Mouse (Mus musculus): ENCODE results near the gene Nup153. TPM values are rescaled to one million over a fixed set of nuclear protein-coding genes. Genes with fewer than 3 reads are reported as not detected.

Nup153 gene
- 23.6 and 27.4 TPM in 2 replicates for polyA plus RNA-seq (2015; fragmentation: Nextera tagmentation; extraction: Ambion mirVana)

GRCm38 (mm10) chr13:46727837-46728268 is at the start of gene Nup153:
Gene Nup153, minus strand, starts transcription at chr13:46727940.
- Histone ChIP-seq H3K4me2 (peak within 1 kb of the TSS; percentile 72), H3K36me3 (no peaks in the 10 kb centered on the region), H3K27ac (peak within 1 kb of the TSS; percentile 98), H3K4me1 (peaks cover 18% of the 10 kb centered on the region), H3K4me3 (peak within 1 kb of the TSS; percentile 99), H3K9me3 (no peaks in the 10 kb centered on the region), H3K9ac (peak within 1 kb of the TSS; percentile 97), H3K27me3 (no peaks in the 10 kb centered on the region)
- WGBS: under 1% methylated on average over 51 of the region's 51 CpGs
- ATAC-seq (ENCODE audit: insufficient number of reproducible peaks, insufficient read depth, low FRiP score, low TSS enrichment, low read depth): peak; percentile 92

- H3K36me3 ChIP-seq: peaks cover 48% of the 10 kb centered on the region
- no peak overlapping the region for H3K27ac ChIP-seq
- H3K9me3 ChIP-seq: no peaks in the 10 kb centered on the region
- no peak overlapping the region for H3K9ac ChIP-seq
- no peak overlapping the region for H3K4me3 ChIP-seq
- peaks cover 5% of the 10 kb centered on the region; the same call in 1 of the 2 replicates for H3K4me1 ChIP-seq
- 71% methylated on average over 3 of the region's 3 CpGs for WGBS
- H3K4me2 ChIP-seq: no peak overlapping the region
- ATAC-seq (ENCODE audit: insufficient number of reproducible peaks, insufficient read depth, low FRiP score, low TSS enrichment, low read depth): no peak
- no peaks in the 10 kb centered on the region for H3K27me3 ChIP-seq
Measured at GRCm38 (mm10) chr13:46777461-46777860, 49.7 kb upstream of the Nup153 start.

DNA sequence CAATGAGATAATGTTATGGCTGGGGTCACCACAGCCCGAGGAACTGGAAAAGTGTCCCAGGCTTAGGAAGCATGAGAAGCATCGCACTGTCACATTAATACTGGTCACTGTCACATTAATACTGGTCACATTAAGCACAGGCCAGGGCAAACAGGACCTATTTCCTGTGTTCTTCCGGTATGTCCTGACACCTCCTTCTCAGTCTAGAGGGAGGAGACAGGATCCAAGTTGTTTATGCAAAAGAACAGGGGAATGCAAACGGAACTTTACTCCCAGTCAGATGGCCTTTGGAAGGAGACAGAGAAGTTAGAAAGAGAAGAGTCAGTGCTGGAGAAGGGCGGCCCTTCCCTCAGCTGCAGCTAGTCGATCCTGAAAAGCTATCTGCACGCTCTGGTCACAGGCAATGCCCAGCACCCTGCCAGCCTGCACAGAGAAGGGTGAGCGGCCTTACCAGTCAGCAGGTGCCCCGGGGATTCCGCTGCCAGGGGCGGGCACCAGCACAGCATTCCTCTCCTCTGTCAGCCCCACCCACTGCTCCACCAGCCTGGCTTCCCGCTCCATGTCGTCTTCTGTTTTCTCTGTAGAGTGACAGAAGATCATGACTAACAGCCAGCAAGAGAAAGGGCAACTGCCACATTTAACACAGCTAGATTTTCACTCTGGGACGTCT is 49.0 kb upstream of the Nup153 start:
- WGBS: 73% methylated on average over 14 of the region's 14 CpGs
- no peak overlapping the region for H3K27ac ChIP-seq
- no peak overlapping the region for H3K4me3 ChIP-seq
- H3K4me1 ChIP-seq: peaks cover 5% of the 10 kb centered on the region; the same call in 1 of the 2 replicates
- no peak overlapping the region for H3K9ac ChIP-seq
- H3K27me3 ChIP-seq: no peaks in the 10 kb centered on the region
- ATAC-seq (ENCODE audit: insufficient number of reproducible peaks, insufficient read depth, low FRiP score, low TSS enrichment, low read depth): no peak
- no peaks in the 10 kb centered on the region for H3K9me3 ChIP-seq
- H3K4me2 ChIP-seq: no peak overlapping the region
- peaks cover 52% of the 10 kb centered on the region for H3K36me3 ChIP-seq

DNA sequence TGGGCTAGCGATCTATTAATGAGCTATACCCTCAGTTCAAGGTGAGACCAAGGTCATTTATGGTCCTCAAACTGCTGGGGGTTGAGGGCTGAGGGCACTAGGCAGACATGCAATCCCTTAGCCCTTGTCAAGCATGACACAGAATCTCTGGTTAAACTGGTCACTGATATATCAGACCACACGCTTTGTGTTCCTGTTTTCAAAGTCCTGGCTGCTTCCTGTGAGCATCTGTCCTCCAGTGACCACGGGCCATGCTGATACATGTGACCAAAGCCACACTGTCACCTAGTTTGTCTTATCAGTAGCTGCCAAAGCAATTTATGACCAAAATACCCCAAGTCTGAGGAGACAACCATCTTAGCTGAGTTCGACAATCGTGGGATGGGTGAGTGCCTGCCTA is 47.3 kb upstream of the Nup153 start:
- WGBS: 91% methylated on average over 5 of the region's 5 CpGs

GRCm38 (mm10) chr13:46772581-46772980 is 44.8 kb upstream of the Nup153 start:
- ATAC-seq (ENCODE audit: insufficient number of reproducible peaks, insufficient read depth, low FRiP score, low TSS enrichment, low read depth): no peak
- WGBS: 97% methylated on average over 13 of the region's 13 CpGs
- H3K36me3 ChIP-seq: peaks cover 83% of the 10 kb centered on the region

More for the DNA sequence above, 47.3 kb upstream of the Nup153 start:
- Histone ChIP-seq H3K36me3 (peaks cover 63% of the 10 kb centered on the region), H3K4me2 (no peak overlapping the region), H3K4me1 (peaks cover 5% of the 10 kb centered on the region; the same call in 1 of the 2 replicates), H3K27me3 (no peaks in the 10 kb centered on the region), H3K4me3 (no peak overlapping the region), H3K27ac (no peak overlapping the region), H3K9me3 (no peaks in the 10 kb centered on the region), H3K9ac (no peak overlapping the region)
- no peak for ATAC-seq (ENCODE audit: insufficient number of reproducible peaks, insufficient read depth, low FRiP score, low TSS enrichment, low read depth)

GRCm38 (mm10) chr13:46765361-46765760 is 37.6 kb upstream of the Nup153 start:
- Histone ChIP-seq H3K36me3 (peaks cover 72% of the 10 kb centered on the region), H3K9ac (no peak overlapping the region), H3K4me1 (peaks cover 14% of the 10 kb centered on the region), H3K9me3 (no peaks in the 10 kb centered on the region), H3K4me2 (no peak overlapping the region), H3K27me3 (no peaks in the 10 kb centered on the region), H3K27ac (no peak overlapping the region), H3K4me3 (no peak overlapping the region)
- no peak for ATAC-seq (ENCODE audit: insufficient number of reproducible peaks, insufficient read depth, low FRiP score, low TSS enrichment, low read depth)
- WGBS: 89% methylated on average over 2 of the region's 2 CpGs

More at GRCm38 (mm10) chr13:46772581-46772980, 44.8 kb upstream of the Nup153 start:
- H3K4me1 ChIP-seq: peaks cover 5% of the 10 kb centered on the region; the same call in 1 of the 2 replicates
- H3K9ac ChIP-seq: no peak overlapping the region
- no peak overlapping the region for H3K4me2 ChIP-seq
- no peak overlapping the region for H3K4me3 ChIP-seq
- H3K27ac ChIP-seq: no peak overlapping the region
- no peaks in the 10 kb centered on the region for H3K27me3 ChIP-seq
- H3K9me3 ChIP-seq: no peaks in the 10 kb centered on the region

DNA sequence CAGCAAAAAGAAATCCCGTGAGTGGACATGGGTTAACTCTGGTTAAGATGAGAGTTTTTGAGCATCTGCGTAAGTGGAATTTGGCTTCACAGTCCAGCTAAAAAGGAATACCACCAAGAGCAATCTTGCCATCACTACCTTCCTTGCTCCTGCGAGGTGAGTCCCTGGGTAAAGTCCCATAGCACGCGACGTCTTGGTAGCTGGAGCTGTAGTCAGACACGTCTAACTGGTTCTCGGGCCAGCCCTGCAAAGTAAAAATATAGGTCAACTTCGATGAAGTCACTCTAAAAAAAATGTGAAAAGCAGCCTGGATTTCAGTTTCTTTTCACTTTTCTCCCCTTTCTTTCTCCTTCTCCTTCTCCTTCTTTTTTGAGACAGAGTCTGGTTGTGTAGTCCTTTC is 35.5 kb upstream of the Nup153 start:
- no peak for ATAC-seq (ENCODE audit: insufficient number of reproducible peaks, insufficient read depth, low FRiP score, low TSS enrichment, low read depth)
- H3K4me1 ChIP-seq: peaks cover 14% of the 10 kb centered on the region
- no peak overlapping the region for H3K4me2 ChIP-seq
- H3K36me3 ChIP-seq: peaks cover 70% of the 10 kb centered on the region
- no peak overlapping the region for H3K4me3 ChIP-seq
- H3K27ac ChIP-seq: no peak overlapping the region
- no peak overlapping the region for H3K9ac ChIP-seq
- no peaks in the 10 kb centered on the region for H3K9me3 ChIP-seq
- WGBS: 94% methylated on average over 9 of the region's 9 CpGs
- no peaks in the 10 kb centered on the region for H3K27me3 ChIP-seq

DNA sequence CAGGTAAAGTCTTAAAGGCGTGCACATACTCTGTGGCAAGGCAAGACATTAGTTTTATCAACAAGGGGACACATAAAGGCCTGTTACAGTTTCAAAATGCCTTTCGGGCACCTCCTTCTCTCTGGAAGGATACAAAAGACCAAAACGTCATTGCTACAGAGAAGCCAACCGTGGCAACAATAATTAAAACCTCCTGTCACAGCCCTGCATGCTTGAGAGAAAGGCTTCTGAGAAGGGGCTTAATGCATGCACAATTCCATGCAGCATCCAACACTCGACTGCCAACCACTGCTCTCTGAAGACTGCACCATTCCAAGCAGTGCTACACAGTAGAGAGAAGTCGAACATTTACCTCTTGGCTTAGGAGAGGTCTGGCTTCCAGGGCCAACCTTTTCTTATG is 33.2 kb upstream of the Nup153 start:
- Histone ChIP-seq H3K4me1 (peaks cover 14% of the 10 kb centered on the region), H3K9me3 (no peaks in the 10 kb centered on the region), H3K27me3 (no peaks in the 10 kb centered on the region), H3K9ac (no peak overlapping the region), H3K4me3 (no peak overlapping the region), H3K36me3 (peaks cover 64% of the 10 kb centered on the region), H3K4me2 (no peak overlapping the region), H3K27ac (peak overlapping the region; percentile 66)
- WGBS: 31% methylated on average over 6 of the region's 6 CpGs
- no peak for ATAC-seq (ENCODE audit: insufficient number of reproducible peaks, insufficient read depth, low FRiP score, low TSS enrichment, low read depth)

DNA sequence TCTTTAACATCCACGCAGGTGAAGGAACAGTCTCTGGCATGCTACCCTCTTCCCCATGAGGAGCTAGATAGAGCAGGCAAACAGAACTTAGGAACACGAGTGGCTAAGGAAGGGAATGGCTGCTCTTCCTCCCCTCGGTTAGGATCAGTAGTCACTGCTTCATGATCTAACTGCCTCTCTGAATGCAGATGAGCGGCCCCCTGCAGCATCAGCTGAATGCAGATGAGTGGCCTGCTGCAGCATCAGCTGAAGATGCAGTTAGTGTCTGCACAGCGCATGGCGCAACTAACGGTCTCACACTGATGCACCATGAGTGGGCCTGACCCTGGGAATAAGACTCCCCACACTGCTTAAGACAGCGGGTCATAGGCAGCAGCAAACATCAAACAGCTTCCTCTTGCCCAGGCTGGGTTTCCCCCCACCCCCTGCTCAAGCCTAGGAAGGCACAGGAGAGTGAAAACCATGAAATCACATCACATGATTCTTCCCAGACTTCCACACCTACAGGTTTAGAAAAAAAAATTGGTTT is 31.6 kb upstream of the Nup153 start:
- Histone ChIP-seq H3K4me2 (no peak overlapping the region), H3K36me3 (peaks cover 53% of the 10 kb centered on the region), H3K9me3 (no peaks in the 10 kb centered on the region), H3K4me1 (peaks cover 14% of the 10 kb centered on the region), H3K4me3 (no peak overlapping the region), H3K9ac (no peak overlapping the region), H3K27ac (no peak overlapping the region), H3K27me3 (no peaks in the 10 kb centered on the region)
- WGBS: 71% methylated on average over 8 of the region's 8 CpGs
- ATAC-seq (ENCODE audit: insufficient number of reproducible peaks, insufficient read depth, low FRiP score, low TSS enrichment, low read depth): no peak

DNA sequence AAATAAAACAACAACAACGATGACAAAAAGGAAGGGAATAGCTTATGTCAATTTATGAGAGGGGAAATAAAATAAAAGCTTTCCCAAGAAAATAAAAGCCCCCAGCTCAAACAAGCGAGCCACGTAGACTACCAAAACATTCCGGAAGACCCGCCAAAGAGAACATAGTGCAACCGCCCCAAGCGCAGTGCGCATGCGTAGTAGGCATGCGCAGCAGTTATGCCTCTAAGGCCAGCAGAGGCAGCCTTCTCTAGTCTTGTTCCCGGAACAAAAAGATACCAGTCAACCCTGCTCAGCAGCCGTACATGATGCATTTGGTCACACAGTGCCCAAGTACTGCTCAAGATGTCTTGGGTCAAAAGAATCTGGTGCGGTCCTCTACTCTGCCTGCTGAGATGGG is 30.9 kb upstream of the Nup153 start:
- ATAC-seq (ENCODE audit: insufficient number of reproducible peaks, insufficient read depth, low FRiP score, low TSS enrichment, low read depth): no peak
- no peak overlapping the region for H3K4me2 ChIP-seq
- no peaks in the 10 kb centered on the region for H3K9me3 ChIP-seq
- H3K4me3 ChIP-seq: no peak overlapping the region
- peaks cover 48% of the 10 kb centered on the region for H3K36me3 ChIP-seq
- H3K27me3 ChIP-seq: no peaks in the 10 kb centered on the region
- no peak overlapping the region for H3K9ac ChIP-seq
- peaks cover 14% of the 10 kb centered on the region for H3K4me1 ChIP-seq
- WGBS: 92% methylated on average over 13 of the region's 13 CpGs
- no peak overlapping the region for H3K27ac ChIP-seq

DNA sequence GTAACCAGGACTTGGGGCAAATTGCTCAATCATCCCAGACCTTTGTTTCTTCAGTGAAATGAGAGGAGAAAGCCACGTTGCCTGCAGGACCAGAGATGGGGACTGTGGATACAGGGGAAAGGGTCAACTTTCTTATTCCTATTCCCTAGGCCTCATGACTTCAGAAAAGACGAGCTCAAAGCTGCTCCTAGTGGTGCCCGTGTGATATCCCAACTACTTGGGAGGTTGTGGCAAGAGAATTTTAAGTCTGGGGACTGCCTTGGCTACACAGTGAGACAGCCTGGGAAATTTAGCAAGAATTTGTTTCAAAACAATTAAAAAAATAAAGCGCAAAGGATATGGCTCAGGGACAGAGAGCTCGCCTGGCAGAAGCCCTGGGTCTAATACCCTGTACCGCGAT is 30.2 kb upstream of the Nup153 start:
- ATAC-seq (ENCODE audit: insufficient number of reproducible peaks, insufficient read depth, low FRiP score, low TSS enrichment, low read depth): no peak
- Histone ChIP-seq H3K9ac (no peak overlapping the region), H3K27me3 (no peaks in the 10 kb centered on the region), H3K4me2 (no peak overlapping the region), H3K4me3 (no peak overlapping the region), H3K4me1 (peaks cover 14% of the 10 kb centered on the region), H3K36me3 (peaks cover 48% of the 10 kb centered on the region), H3K9me3 (no peaks in the 10 kb centered on the region), H3K27ac (no peak overlapping the region)
- WGBS: 86% methylated on average over 7 of the region's 7 CpGs

GRCm38 (mm10) chr13:46753294-46753693 is 25.6 kb upstream of the Nup153 start:
- ATAC-seq (ENCODE audit: insufficient number of reproducible peaks, insufficient read depth, low FRiP score, low TSS enrichment, low read depth): no peak
- H3K4me2 ChIP-seq: no peak overlapping the region
- no peaks in the 10 kb centered on the region for H3K4me1 ChIP-seq
- no peak overlapping the region for H3K27ac ChIP-seq
- H3K4me3 ChIP-seq: no peak overlapping the region
- H3K27me3 ChIP-seq: no peaks in the 10 kb centered on the region
- peaks cover 54% of the 10 kb centered on the region for H3K36me3 ChIP-seq
- WGBS: 78% methylated on average over 5 of the region's 5 CpGs
- no peak overlapping the region for H3K9ac ChIP-seq
- H3K9me3 ChIP-seq: no peaks in the 10 kb centered on the region

All from embryonic facial prominence, embryonic 13.5 days (tissue).